Mouse (Mus musculus): ENCODE results near the gene Btg1.

Gene Btg1

GRCm38 (mm10) chr10:96609356-96610345 is 7.2 kb upstream of the Btg1 start:
- no peak for DNase-seq (ENCODE audit: low read depth, low spot score)

GRCm38 (mm10) chr10:96616001-96616708 is 651 bp upstream of the Btg1 start:
- no peak for DNase-seq (ENCODE audit: low read depth, low spot score)

GRCm38 (mm10) chr10:96617221-96617950 is 580 bp downstream of the Btg1 start:
- DNase-seq (ENCODE audit: low read depth, low spot score): no peak

GRCm38 (mm10) chr10:96617951-96618575 is 1.3 kb downstream of the Btg1 start:
- no peak for DNase-seq (ENCODE audit: low read depth, low spot score)

GRCm38 (mm10) chr10:96619951-96620889 is 3.4 kb downstream of the Btg1 start:
- DNase-seq (ENCODE audit: low read depth, low spot score): no peak

- no peak for DNase-seq (ENCODE audit: low read depth, low spot score)
Observed at GRCm38 (mm10) chr10:96620890-96621271, 4.1 kb downstream of the Btg1 start.

- DNase-seq (ENCODE audit: low read depth, low spot score): no peak
Observed at GRCm38 (mm10) chr10:96621361-96621945, 4.6 kb downstream of the Btg1 start.

GRCm38 (mm10) chr10:96621980-96622645 is 5.3 kb downstream of the Btg1 start:
- no peak for DNase-seq (ENCODE audit: low read depth, low spot score)

GRCm38 (mm10) chr10:96622761-96623632 is 6.2 kb downstream of the Btg1 start:
- no peak for DNase-seq (ENCODE audit: low read depth, low spot score)

GRCm38 (mm10) chr10:96623633-96624195 is 6.9 kb downstream of the Btg1 start:
- no peak for DNase-seq (ENCODE audit: low read depth, low spot score)

- DNase-seq (ENCODE audit: low read depth, low spot score): no peak
Observed at GRCm38 (mm10) chr10:96624406-96624805, 7.6 kb downstream of the Btg1 start.

GRCm38 (mm10) chr10:96625061-96625460 is 8.3 kb downstream of the Btg1 start:
- no peak for DNase-seq (ENCODE audit: low read depth, low spot score)

GRCm38 (mm10) chr10:96625682-96626081 is 8.9 kb downstream of the Btg1 start:
- no peak for DNase-seq (ENCODE audit: low read depth, low spot score)

GRCm38 (mm10) chr10:96626120-96626750 is 9.4 kb downstream of the Btg1 start:
- DNase-seq (ENCODE audit: low read depth, low spot score): no peak

- DNase-seq (ENCODE audit: low read depth, low spot score): no peak
Observed at GRCm38 (mm10) chr10:96627332-96627731, 10.5 kb downstream of the Btg1 start.

- no peak for DNase-seq (ENCODE audit: low read depth, low spot score)
Observed at GRCm38 (mm10) chr10:96628100-96628912, 11.5 kb downstream of the Btg1 start.

GRCm38 (mm10) chr10:96628913-96629199 is 12.1 kb downstream of the Btg1 start:
- no peak for DNase-seq (ENCODE audit: low read depth, low spot score)
